Mouse (Mus musculus) myocyte (in vitro differentiated cells): Measurements from ENCODE around the gene Gal3st1. TPM values are rescaled to one million over a fixed set of nuclear protein-coding genes. Genes with fewer than 3 reads are reported as not detected.

ENCODE experiments used
- H3K27me3 ChIP-seq: one replicate; pipeline ENCODE4 v1.6.1; 2011; ENCODE audit not compliant: control insufficient read depth, insufficient read depth, insufficient read length
- H3K36me3 ChIP-seq: one replicate; pipeline ENCODE4 v1.6.1; 2011; ENCODE audit not compliant: control insufficient read depth, insufficient read depth
- H3K4me2 ChIP-seq: one replicate; pipeline ENCODE4 v1.6.1; 2011; ENCODE audit warnings: low read depth, control low read depth
- H3K4me3 ChIP-seq: one replicate; pipeline ENCODE4 v1.5.1; 2011; ENCODE audit warnings: mild to moderate bottlenecking, control low read depth, moderate library complexity
- H3K79me2 ChIP-seq: one replicate; pipeline ENCODE4 v1.6.1; 2011; ENCODE audit not compliant: control insufficient read depth, insufficient read depth
- H3ac ChIP-seq: one replicate; pipeline ENCODE4 v1.6.1; 2011; ENCODE audit not compliant: control insufficient read depth, insufficient read length
- CEBPB ChIP-seq: IDR thresholded peaks from 2 replicates; pipeline ENCODE4 v1.6.1; 2011; ENCODE audit warnings: mild to moderate bottlenecking, moderate library complexity; ENCODE audit not compliant: poor library complexity, insufficient read depth, severe bottlenecking
- E2F4 ChIP-seq: IDR thresholded peaks from one replicate; pipeline ENCODE4 v1.6.1; 2011; ENCODE audit warnings: mild to moderate bottlenecking, control low read depth, moderate library complexity; ENCODE audit not compliant: insufficient read depth
- MAX ChIP-seq: IDR thresholded peaks from one replicate; pipeline ENCODE4 v1.6.1; 2011; ENCODE audit warnings: low read depth, mild to moderate bottlenecking, control low read depth
- MYOD1 ChIP-seq, 3 experiments: IDR thresholded peaks; one replicate each; pipeline ENCODE4 v1.6.1; 2011; ENCODE audit warnings: control low read depth in 2 of 3, low read depth in 2 of 3, mild to moderate bottlenecking in 2 of 3, moderate library complexity in 1 of 3; ENCODE audit not compliant: insufficient read length in 2 of 3, control insufficient read depth in 1 of 3
- MYOG ChIP-seq, 3 experiments: IDR thresholded peaks; one replicate each; pipeline ENCODE4 v1.6.1; 2011; ENCODE audit warnings: control low read depth in 2 of 3, low read depth in 2 of 3, mild to moderate bottlenecking in 2 of 3; ENCODE audit not compliant: insufficient read length in 2 of 3, control insufficient read depth in 1 of 3, insufficient read depth in 1 of 3
- POLR2A ChIP-seq: IDR thresholded peaks from one replicate; pipeline ENCODE4 v1.6.1; 2011; ENCODE audit warnings: low read depth, mild to moderate bottlenecking, control low read depth, moderate library complexity; ENCODE audit not compliant: insufficient read length
- POLR2AphosphoS2 ChIP-seq: IDR thresholded peaks from one replicate; pipeline ENCODE4 v1.6.1; 2011; ENCODE audit warnings: low read depth, control low read depth; ENCODE audit not compliant: insufficient read length
- REST ChIP-seq: IDR thresholded peaks from one replicate; pipeline ENCODE4 v1.6.1; 2011; ENCODE audit warnings: mild to moderate bottlenecking, control low read depth, moderate library complexity; ENCODE audit not compliant: insufficient read depth, insufficient read length
- SRF ChIP-seq: IDR thresholded peaks from one replicate; pipeline ENCODE4 v1.6.1; 2011; ENCODE audit warnings: low read depth; ENCODE audit not compliant: control insufficient read depth, insufficient read length
- TCF12 ChIP-seq: IDR thresholded peaks from one replicate; pipeline ENCODE4 v1.6.1; 2011; ENCODE audit warnings: mild to moderate bottlenecking, control low read depth; ENCODE audit not compliant: poor library complexity, insufficient read depth, severe bottlenecking
- TCF3 ChIP-seq: IDR thresholded peaks from one replicate; pipeline ENCODE4 v1.6.1; 2011; ENCODE audit warnings: low read depth, control low read depth; ENCODE audit not compliant: insufficient read length
- USF1 ChIP-seq: IDR thresholded peaks from one replicate; pipeline ENCODE4 v1.6.1; 2011; ENCODE audit warnings: low read depth, mild to moderate bottlenecking, control low read depth, moderate library complexity
- polyA plus RNA-seq: library from polyadenylated mRNA; unstranded; fragments of >200 nt; fragmentation: generic; extraction: Trizol; gene quantifications from one replicate; pipeline ENCODE4 v1.2.1, GENCODE M21; 2012; ENCODE audit warnings: missing spikeins

The Gal3st1 gene
- polyA plus RNA-seq, 1 experiment: not detected

DNA sequence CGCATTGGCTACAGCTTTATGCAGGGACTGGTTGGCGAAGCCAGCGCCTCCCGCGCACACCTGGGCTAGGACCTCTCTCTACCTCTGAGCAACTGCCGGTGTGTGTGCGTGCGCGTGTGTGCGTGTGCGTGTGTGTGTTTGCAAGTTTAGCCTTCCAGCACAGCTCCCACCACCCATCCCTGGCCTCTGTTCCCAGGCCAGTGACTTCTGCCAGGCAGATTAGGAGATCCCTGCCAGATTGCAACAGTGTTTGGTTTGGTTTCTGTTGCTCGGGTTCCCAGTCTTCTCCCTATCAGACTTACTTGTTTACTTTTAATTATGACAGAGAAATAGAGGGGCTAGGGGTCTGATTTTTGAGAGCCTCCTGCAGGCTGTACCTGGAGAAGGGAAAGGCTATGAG is 48.5 kb downstream of the Gal3st1 start:
- no peak overlapping the region for H3K4me3 ChIP-seq
- peaks cover 39% of the 10 kb centered on the region for H3K27me3 ChIP-seq
- no peaks in the 10 kb centered on the region for H3K79me2 ChIP-seq
- no peak overlapping the region for H3K4me2 ChIP-seq
- no peaks in the 10 kb centered on the region for H3K36me3 ChIP-seq
- no peak for TF ChIP-seq TCF12
- no peak for TF ChIP-seq CEBPB
- no peak for TF ChIP-seq MYOG (IDR thresholded peaks at IDR 0.05; ENCODE audit: control insufficient read depth in 1 of 3, insufficient read depth in 1 of 3, insufficient read length in 2 of 3, low read depth in 2 of 3)
- no peak for TF ChIP-seq E2F4
- TF ChIP-seq POLR2A: no peak
- TF ChIP-seq USF1: no peak
- TF ChIP-seq MAX: no peak
- no peak for TF ChIP-seq TCF3
- TF ChIP-seq MYOD1 (IDR thresholded peaks at IDR 0.05; ENCODE audit: control insufficient read depth in 1 of 3, insufficient read length in 2 of 3, low read depth in 2 of 3): no peak
- no peak for TF ChIP-seq REST
- no peak for TF ChIP-seq POLR2AphosphoS2
- no peak for TF ChIP-seq SRF
- H3ac ChIP-seq: no peak overlapping the region

DNA sequence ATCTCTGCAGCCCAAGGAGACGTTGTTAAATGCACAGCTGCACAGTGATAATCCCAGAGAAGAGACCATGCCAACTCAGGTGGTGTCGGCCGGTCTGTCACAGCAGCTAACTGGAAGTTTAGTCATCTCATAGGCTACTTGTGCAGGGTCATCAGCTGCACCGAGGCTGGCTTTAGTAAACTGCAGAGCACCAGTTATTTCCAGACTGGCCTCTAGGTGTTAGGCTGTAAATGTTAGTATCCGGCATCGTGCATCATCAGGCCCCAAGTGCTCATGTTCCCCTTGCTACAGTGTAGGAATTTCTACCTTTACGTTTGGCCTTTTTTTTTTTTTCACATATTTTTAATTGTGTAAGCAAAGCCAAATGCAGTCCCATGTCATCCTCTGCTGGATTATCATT is 50.0 kb downstream of the Gal3st1 start:
- Histone ChIP-seq H3K4me2 (no peak overlapping the region), H3K79me2 (no peaks in the 10 kb centered on the region), H3K27me3 (peaks cover 35% of the 10 kb centered on the region), H3ac (no peak overlapping the region), H3K36me3 (no peaks in the 10 kb centered on the region), H3K4me3 (no peak overlapping the region)
- TF ChIP-seq TCF12 (no peak), MYOD1 (IDR thresholded peaks at IDR 0.05; ENCODE audit: control insufficient read depth in 1 of 3, insufficient read length in 2 of 3, low read depth in 2 of 3) (no peak), USF1 (no peak), TCF3 (no peak), CEBPB (no peak), POLR2AphosphoS2 (no peak), MAX (no peak), POLR2A (no peak), E2F4 (no peak), MYOG (IDR thresholded peaks at IDR 0.05; ENCODE audit: control insufficient read depth in 1 of 3, insufficient read depth in 1 of 3, insufficient read length in 2 of 3, low read depth in 2 of 3) (no peak), REST (no peak), SRF (no peak)

DNA sequence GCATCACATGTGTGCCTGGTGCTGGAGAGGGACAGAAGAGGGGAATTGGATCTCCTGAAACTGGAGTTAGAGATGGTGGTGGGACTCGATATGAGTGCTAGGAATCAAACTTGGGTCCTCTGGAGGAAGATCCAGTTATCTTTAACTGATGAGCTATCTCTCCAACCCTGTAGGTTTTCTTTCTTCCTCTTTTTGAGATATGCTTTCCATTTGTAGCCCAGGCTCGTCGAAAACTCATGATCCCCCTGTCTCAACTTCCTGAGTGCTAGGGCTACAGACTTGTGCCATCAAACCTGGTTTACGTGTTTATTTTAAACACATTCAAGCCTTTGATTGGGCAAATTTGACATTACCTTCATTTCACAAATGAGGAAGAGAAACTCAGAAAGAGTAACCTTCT is 50.7 kb downstream of the Gal3st1 start:
- H3K36me3 ChIP-seq: no peaks in the 10 kb centered on the region
- TF ChIP-seq CEBPB (no peak), TCF3 (no peak), POLR2AphosphoS2 (no peak), SRF (no peak), POLR2A (no peak), TCF12 (no peak), MAX (no peak), E2F4 (no peak), MYOD1 (IDR thresholded peaks at IDR 0.05; ENCODE audit: control insufficient read depth in 1 of 3, insufficient read length in 2 of 3, low read depth in 2 of 3) (no peak), USF1 (no peak), MYOG (IDR thresholded peaks at IDR 0.05; ENCODE audit: control insufficient read depth in 1 of 3, insufficient read depth in 1 of 3, insufficient read length in 2 of 3, low read depth in 2 of 3) (no peak), REST (no peak)
- peaks cover 35% of the 10 kb centered on the region for H3K27me3 ChIP-seq
- H3K4me3 ChIP-seq: no peak overlapping the region
- H3ac ChIP-seq: no peak overlapping the region
- no peaks in the 10 kb centered on the region for H3K79me2 ChIP-seq
- H3K4me2 ChIP-seq: no peak overlapping the region

DNA sequence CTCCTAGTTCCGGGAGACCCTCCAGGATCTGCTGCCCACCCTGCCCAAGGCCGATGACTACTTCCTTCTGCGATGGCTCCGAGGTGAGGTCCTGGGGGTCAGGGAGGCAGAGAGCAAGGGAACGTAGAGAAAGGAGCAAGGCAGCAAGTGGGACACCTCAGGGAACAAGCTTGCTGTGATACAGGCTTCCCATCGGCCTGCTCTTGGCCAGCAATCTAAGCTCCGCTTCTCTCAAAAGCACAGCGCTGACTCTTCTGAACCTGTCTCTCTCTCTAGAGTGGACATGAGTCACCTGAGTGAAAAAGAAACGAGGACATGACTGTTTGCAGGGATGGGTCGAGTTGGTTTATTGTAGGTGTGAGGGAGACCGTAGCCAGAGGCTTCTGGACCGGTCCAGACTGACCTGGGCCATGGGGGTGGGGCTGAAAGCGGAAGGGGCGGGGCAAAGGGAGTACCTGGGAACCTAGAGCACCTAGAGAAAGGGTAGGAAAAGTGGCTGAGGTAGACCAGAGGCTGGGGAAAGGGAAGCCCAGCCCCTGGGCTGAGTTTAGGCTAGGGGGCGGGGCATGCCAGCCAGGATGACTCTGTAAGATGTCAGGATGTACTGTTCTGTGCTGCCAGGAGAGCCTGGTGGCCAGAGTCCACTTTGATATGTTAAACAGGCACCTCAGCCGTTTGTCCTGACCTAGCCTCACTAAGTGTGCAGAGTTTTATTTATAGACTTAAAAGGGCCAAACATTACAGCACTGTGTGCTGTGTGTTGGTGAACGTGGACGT is 51.9 kb downstream of the Gal3st1 start:
- Histone ChIP-seq H3K4me3 (no peak overlapping the region), H3K27me3 (peaks cover 33% of the 10 kb centered on the region), H3K4me2 (no peak overlapping the region), H3ac (no peak overlapping the region), H3K79me2 (no peaks in the 10 kb centered on the region), H3K36me3 (no peaks in the 10 kb centered on the region)
- TF ChIP-seq REST (no peak), USF1 (no peak), POLR2AphosphoS2 (no peak), POLR2A (no peak), MYOD1 (IDR thresholded peaks at IDR 0.05; ENCODE audit: control insufficient read depth in 1 of 3, insufficient read length in 2 of 3, low read depth in 2 of 3) (no peak), SRF (no peak), TCF12 (no peak), MYOG (IDR thresholded peaks at IDR 0.05; ENCODE audit: control insufficient read depth in 1 of 3, insufficient read depth in 1 of 3, insufficient read length in 2 of 3, low read depth in 2 of 3) (no peak), MAX (no peak), CEBPB (no peak), TCF3 (no peak)
